In the genomic region with DNA sequence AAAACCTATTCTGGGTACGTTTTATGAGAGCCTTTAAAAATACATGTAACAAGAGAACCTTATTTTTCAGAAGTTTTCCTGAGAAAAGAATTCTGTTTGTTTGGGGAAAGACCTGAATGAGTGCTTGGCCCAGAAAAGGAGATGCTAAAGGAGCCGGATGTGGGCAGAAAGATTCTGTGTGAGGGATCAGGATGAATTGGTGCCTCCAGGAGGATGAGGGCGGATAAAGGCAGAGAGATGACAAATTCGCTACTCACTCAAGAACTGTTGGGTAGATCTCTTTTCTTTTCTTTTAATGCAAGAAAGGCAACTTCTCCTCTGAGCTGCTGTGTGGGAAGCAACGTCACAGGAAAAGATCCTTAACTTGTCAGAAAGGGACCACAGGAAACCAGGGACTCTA, we compare ENCODE assay signal across 19 mouse cellular contexts. TPM values are rescaled to one million over a fixed set of nuclear protein-coding genes. Genes with fewer than 3 reads are reported as not detected.
DNase-seq lines count a peak whose midpoint lies in the region; TF ChIP-seq lines count a peak whose summit lies in the region.
"Had no signal": no experiment of that assay in that cellular context is flagged by ENCODE, and none has a peak within 500 bp of the region (broad histone marks: within the 10 kb centered on the region; RNA-seq: fewer than 3 reads in every experiment).

No protein-coding gene starts in this region.

- no peak overlapping the region for H3K4me3 ChIP-seq in left cerebral cortex, adult 2 months
- H3K4me3 ChIP-seq: embryonic facial prominence, embryonic 10.5 days; embryonic facial prominence, embryonic 12.5 days; forebrain, embryonic 13.5 days; forebrain, embryonic 15.5 days had no signal

- peak in 1 of 2 experiments; percentile 17 for DNase-seq in left cerebral cortex, adult 2 months (ENCODE audit: extremely low spot score in 1 of 2, low spot score in 2 of 2)
- DNase-seq in left cerebral cortex, adult 8-10 months (ENCODE audit: low spot score in 2 of 2): no peak
- DNase-seq in right cerebral cortex, adult 2 months (ENCODE audit: low spot score in 2 of 2): peak; percentile 30 to 55
- DNase-seq in right cerebral cortex, postnatal 25 days: no peak
- no peak for DNase-seq in thymus, postnatal 25 days
- DNase-seq: adrenal gland, adult 2 months; adrenal gland, postnatal 10 days; adrenal gland, postnatal 25 days; cerebellum, adult 11-12 months; cerebellum, adult 2 months; cerebellum, adult 9-10 months; cerebellum, postnatal 10 days; cerebellum, postnatal 25 days; forebrain, postnatal 0 days had no signal

- no peak for TF ChIP-seq CTCF in left cerebral cortex, adult 2 months (IDR thresholded peaks at IDR 0.05)

- intact Hi-C loops in left cerebral cortex, adult 2 months (cut with DNase I): loop anchor here (5.0 kb wide), 1 partner anchor 92 kb away; no protein-coding TSS in a partner anchor

- H3K27ac ChIP-seq in left cerebral cortex, adult 2 months: peak overlapping the region; percentile 46
- H3K27ac ChIP-seq: embryonic facial prominence, embryonic 10.5 days; embryonic facial prominence, embryonic 12.5 days; forebrain, embryonic 13.5 days; forebrain, embryonic 15.5 days had no signal

RNA-seq across cellular contexts. Expression of a gene that starts 4.2 kb away (rescaled TPM):
- total RNA-seq in left cerebral cortex, adult 2 months (2021): 10 to 100 TPM; 93.3 TPM
- 10 to 100 TPM; 61.4 to 70.2 (median 66.7) TPM for total RNA-seq in left cerebral cortex, adult 8-10 months (2022)

RNA-seq across cellular contexts. Expression of a gene that starts 14.9 kb away (rescaled TPM):
- total RNA-seq in left cerebral cortex, adult 2 months (2021): 10 to 100 TPM; 44.1 to 48.0 TPM
- total RNA-seq in left cerebral cortex, adult 8-10 months (2022): 10 to 100 TPM; 36.2 to 50.8 (median 38.4) TPM
- total RNA-seq: MEL had no signal

Comparison
In these comparisons a context has a peak if more than half of its experiments do, and no peak if none do; other contexts are left out.
1. DNase-seq: peak in right cerebral cortex, adult 2 months (2 of 2); none in left cerebral cortex, adult 8-10 months (0 of 2), right cerebral cortex, postnatal 25 days (single experiment) and thymus, postnatal 25 days (single experiment).